Mouse (Mus musculus): ENCODE measurements around the gene Sap25. TPM values are rescaled to one million over a fixed set of nuclear protein-coding genes. Genes with fewer than 3 reads are reported as not detected.

Gene Sap25
- polyA plus RNA-seq, 1 experiment from 2014 or later = 5.6 TPM

GRCm38 (mm10) chr5:137630602-137631001 is 10.5 kb upstream of the Sap25 start:
- ATAC-seq (replicated peaks; ENCODE audit: insufficient number of reproducible peaks, low FRiP score, low TSS enrichment) = no peak
- Histone ChIP-seq H3K4me1 (ENCODE audit: control insufficient read depth, insufficient read depth, low read length) (peaks cover 21% of the 10 kb centered on the region), H3K4me3 (ENCODE audit: low read depth, low read length) (peak overlapping the region; percentile 94), H3K9me3 (replicated peaks; ENCODE audit: control insufficient read depth, low read length) (no peaks in the 10 kb centered on the region), H3K36me3 (ENCODE audit: control insufficient read depth, insufficient read depth, low read length) (peaks cover 10% of the 10 kb centered on the region), H3K9ac (ENCODE audit: low read depth, low read length) (peak overlapping the region; percentile 93), H3K27ac (ENCODE audit: low read depth, low read length) (peak overlapping the region; percentile 67), H3K4me2 (peak overlapping the region; percentile 93), H3K27me3 (ENCODE audit: control insufficient read depth, insufficient read depth, low read length) (no peaks in the 10 kb centered on the region)
- 28% methylated on average over 3 of the region's 3 CpGs for WGBS (ENCODE audit: insufficient replicate concordance)

GRCm38 (mm10) chr5:137631171-137631570 is 10.0 kb upstream of the Sap25 start:
- Histone ChIP-seq H3K27me3 (ENCODE audit: control insufficient read depth, insufficient read depth, low read length) (no peaks in the 10 kb centered on the region), H3K9me3 (replicated peaks; ENCODE audit: control insufficient read depth, low read length) (no peaks in the 10 kb centered on the region), H3K27ac (ENCODE audit: low read depth, low read length) (peak overlapping the region; percentile 67), H3K4me1 (ENCODE audit: control insufficient read depth, insufficient read depth, low read length) (peaks cover 21% of the 10 kb centered on the region), H3K9ac (ENCODE audit: low read depth, low read length) (no peak overlapping the region; the same call in 1 of the 2 replicates), H3K4me2 (peak overlapping the region; percentile 93), H3K36me3 (ENCODE audit: control insufficient read depth, insufficient read depth, low read length) (peaks cover 13% of the 10 kb centered on the region), H3K4me3 (ENCODE audit: low read depth, low read length) (peak overlapping the region; percentile 94; the same call in 1 of the 2 replicates)
- no peak for ATAC-seq (replicated peaks; ENCODE audit: insufficient number of reproducible peaks, low FRiP score, low TSS enrichment)
- WGBS (ENCODE audit: insufficient replicate concordance) = 54% methylated on average over 9 of the region's 9 CpGs

DNA sequence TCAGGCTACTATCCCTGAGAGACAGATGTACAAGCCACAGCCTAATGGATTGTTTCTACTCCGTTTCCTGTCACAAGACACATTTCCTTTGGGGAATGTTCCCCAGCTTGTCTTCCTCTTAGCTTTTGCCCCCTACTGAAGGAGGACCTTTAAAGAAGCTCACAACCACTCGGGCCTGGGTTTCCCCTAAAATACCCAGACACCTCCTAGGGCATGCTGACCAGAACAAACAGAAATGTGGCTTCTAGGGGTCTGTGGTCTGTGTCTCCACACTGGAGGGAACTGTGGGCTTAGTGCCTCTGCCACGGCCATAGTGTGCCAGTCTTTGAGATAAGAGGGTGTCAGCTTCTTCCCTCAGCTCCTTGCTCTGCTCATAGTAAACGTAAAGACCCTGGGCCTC is 9.5 kb upstream of the Sap25 start:
- Histone ChIP-seq H3K4me3 (ENCODE audit: low read depth, low read length) (peak overlapping the region; percentile 94; the same call in 1 of the 2 replicates), H3K4me2 (peak overlapping the region; percentile 4; the same call in 1 of the 2 replicates), H3K9me3 (replicated peaks; ENCODE audit: control insufficient read depth, low read length) (no peaks in the 10 kb centered on the region), H3K9ac (ENCODE audit: low read depth, low read length) (no peak overlapping the region), H3K4me1 (ENCODE audit: control insufficient read depth, insufficient read depth, low read length) (peaks cover 21% of the 10 kb centered on the region), H3K27me3 (ENCODE audit: control insufficient read depth, insufficient read depth, low read length) (no peaks in the 10 kb centered on the region), H3K27ac (ENCODE audit: low read depth, low read length) (peak overlapping the region; percentile 67), H3K36me3 (ENCODE audit: control insufficient read depth, insufficient read depth, low read length) (peaks cover 14% of the 10 kb centered on the region)
- ATAC-seq (replicated peaks; ENCODE audit: insufficient number of reproducible peaks, low FRiP score, low TSS enrichment) = no peak
- WGBS (ENCODE audit: insufficient replicate concordance) = 52% methylated on average over 4 of the region's 4 CpGs

DNA sequence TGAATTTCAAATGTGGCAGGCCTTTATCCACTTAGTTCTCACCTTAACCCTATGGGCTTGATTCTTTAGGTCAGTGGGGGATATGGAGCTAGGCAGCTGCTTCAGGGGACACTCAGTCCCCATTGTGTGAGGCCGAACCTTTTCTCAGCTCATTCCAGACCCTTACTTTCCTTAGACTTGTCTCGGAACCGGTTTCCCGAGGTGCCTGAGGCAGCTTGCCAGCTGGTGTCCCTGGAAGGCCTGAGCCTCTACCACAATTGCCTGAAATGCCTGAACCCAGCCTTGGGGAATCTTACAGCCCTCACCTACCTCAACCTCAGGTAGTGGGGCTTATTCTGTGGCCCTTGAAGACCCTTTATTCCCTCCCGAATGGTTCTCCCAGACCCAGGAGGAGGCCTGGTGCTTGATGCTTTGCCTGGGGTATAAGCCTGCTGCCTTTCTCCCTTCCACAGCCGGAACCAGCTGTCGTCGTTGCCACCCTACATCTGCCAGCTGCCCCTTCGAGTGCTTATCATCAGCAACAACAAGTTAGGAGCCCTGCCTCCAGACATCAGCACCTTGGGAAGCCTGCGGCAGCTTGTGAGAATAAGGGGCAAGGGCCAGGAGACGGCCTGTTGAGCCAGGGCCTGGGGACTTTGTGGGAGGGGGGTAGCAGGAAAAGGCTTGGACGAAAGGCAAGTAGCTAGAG is 7.6 kb upstream of the Sap25 start:
- H3K4me3 ChIP-seq (ENCODE audit: low read depth, low read length) = no peak overlapping the region
- H3K9me3 ChIP-seq (replicated peaks; ENCODE audit: control insufficient read depth, low read length) = no peaks in the 10 kb centered on the region
- H3K4me2 ChIP-seq = no peak overlapping the region
- peaks cover 26% of the 10 kb centered on the region for H3K36me3 ChIP-seq (ENCODE audit: control insufficient read depth, insufficient read depth, low read length)
- H3K9ac ChIP-seq (ENCODE audit: low read depth, low read length) = no peak overlapping the region
- H3K27ac ChIP-seq (ENCODE audit: low read depth, low read length) = no peak overlapping the region
- H3K4me1 ChIP-seq (ENCODE audit: control insufficient read depth, insufficient read depth, low read length) = peaks cover 21% of the 10 kb centered on the region
- no peak for ATAC-seq (replicated peaks; ENCODE audit: insufficient number of reproducible peaks, low FRiP score, low TSS enrichment)
- H3K27me3 ChIP-seq (ENCODE audit: control insufficient read depth, insufficient read depth, low read length) = no peaks in the 10 kb centered on the region
- 67% methylated on average over 12 of the region's 12 CpGs for WGBS (ENCODE audit: insufficient replicate concordance)

GRCm38 (mm10) chr5:137639472-137639871 is 1.7 kb upstream of the Sap25 start:
- no peak overlapping the region for H3K4me2 ChIP-seq
- ATAC-seq (replicated peaks; ENCODE audit: insufficient number of reproducible peaks, low FRiP score, low TSS enrichment) = no peak
- peaks cover 40% of the 10 kb centered on the region for H3K36me3 ChIP-seq (ENCODE audit: control insufficient read depth, insufficient read depth, low read length)
- H3K27ac ChIP-seq (ENCODE audit: low read depth, low read length) = no peak overlapping the region
- H3K9me3 ChIP-seq (replicated peaks; ENCODE audit: control insufficient read depth, low read length) = no peaks in the 10 kb centered on the region
- 64% methylated on average over 7 of the region's 7 CpGs for whole genome bisulfite sequencing (ENCODE audit: insufficient replicate concordance)
- H3K4me1 ChIP-seq (ENCODE audit: control insufficient read depth, insufficient read depth, low read length) = peaks cover 10% of the 10 kb centered on the region
- H3K27me3 ChIP-seq (ENCODE audit: control insufficient read depth, insufficient read depth, low read length) = peaks cover 15% of the 10 kb centered on the region
- H3K9ac ChIP-seq (ENCODE audit: low read depth, low read length) = no peak overlapping the region
- H3K4me3 ChIP-seq (ENCODE audit: low read depth, low read length) = no peak overlapping the region

GRCm38 (mm10) chr5:137642886-137643285 is 1.8 kb downstream of the Sap25 start:
- H3K27ac ChIP-seq (ENCODE audit: low read depth, low read length) = no peak overlapping the region
- H3K4me1 ChIP-seq (ENCODE audit: control insufficient read depth, insufficient read depth, low read length) = peaks cover 19% of the 10 kb centered on the region
- H3K4me3 ChIP-seq (ENCODE audit: low read depth, low read length) = no peak overlapping the region
- no peaks in the 10 kb centered on the region for H3K9me3 ChIP-seq (replicated peaks; ENCODE audit: control insufficient read depth, low read length)
- 0 out of 2 replicates have a peak overlapping the region, but pooled peaks have one; percentile 10 for H3K9ac ChIP-seq (ENCODE audit: low read depth, low read length)
- H3K27me3 ChIP-seq (ENCODE audit: control insufficient read depth, insufficient read depth, low read length) = peaks cover 35% of the 10 kb centered on the region
- no peak overlapping the region for H3K4me2 ChIP-seq
- H3K36me3 ChIP-seq (ENCODE audit: control insufficient read depth, insufficient read depth, low read length) = peaks cover 26% of the 10 kb centered on the region
- WGBS (ENCODE audit: insufficient replicate concordance) = 54% methylated on average over 4 of the region's 4 CpGs
- no peak for ATAC-seq (replicated peaks; ENCODE audit: insufficient number of reproducible peaks, low FRiP score, low TSS enrichment)

DNA sequence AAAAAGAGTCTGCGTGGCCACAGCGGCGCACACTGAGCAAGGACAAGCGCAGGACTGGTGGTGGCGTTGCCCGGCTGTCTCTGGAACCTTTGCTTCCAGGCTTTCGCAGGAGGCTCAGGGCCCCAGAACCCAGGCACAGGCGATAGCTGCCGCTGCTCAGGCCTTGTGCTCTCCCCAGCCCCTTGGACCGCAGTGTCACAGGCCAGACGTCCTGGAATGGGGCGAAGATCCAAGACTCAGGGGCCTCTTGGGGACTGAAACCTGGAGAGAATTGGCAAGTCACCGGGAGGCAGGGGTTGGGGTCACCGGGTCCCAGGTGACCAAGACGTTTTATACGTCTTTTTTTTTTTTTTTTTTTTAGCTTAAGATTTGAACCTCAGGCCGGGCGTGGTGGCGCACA is 3.4 kb downstream of the Sap25 start:
- peak overlapping the region; percentile 8; the same call in 1 of the 2 replicates for H3K4me2 ChIP-seq
- WGBS (ENCODE audit: insufficient replicate concordance) = 36% methylated on average over 19 of the region's 19 CpGs
- H3K4me1 ChIP-seq (ENCODE audit: control insufficient read depth, insufficient read depth, low read length) = peaks cover 30% of the 10 kb centered on the region
- no peaks in the 10 kb centered on the region for H3K9me3 ChIP-seq (replicated peaks; ENCODE audit: control insufficient read depth, low read length)
- H3K9ac ChIP-seq (ENCODE audit: low read depth, low read length) = no peak overlapping the region
- H3K27me3 ChIP-seq (ENCODE audit: control insufficient read depth, insufficient read depth, low read length) = peaks cover 35% of the 10 kb centered on the region
- H3K36me3 ChIP-seq (ENCODE audit: control insufficient read depth, insufficient read depth, low read length) = peaks cover 15% of the 10 kb centered on the region
- ATAC-seq (replicated peaks; ENCODE audit: insufficient number of reproducible peaks, low FRiP score, low TSS enrichment) = no peak
- H3K27ac ChIP-seq (ENCODE audit: low read depth, low read length) = no peak overlapping the region
- no peak overlapping the region for H3K4me3 ChIP-seq (ENCODE audit: low read depth, low read length)

GRCm38 (mm10) chr5:137645091-137645651 is 4.0 kb downstream of the Sap25 start:
- Histone ChIP-seq H3K9ac (ENCODE audit: low read depth, low read length) (peak overlapping the region; percentile 40), H3K4me2 (peak overlapping the region; percentile 71), H3K27me3 (ENCODE audit: control insufficient read depth, insufficient read depth, low read length) (peaks cover 35% of the 10 kb centered on the region), H3K4me1 (ENCODE audit: control insufficient read depth, insufficient read depth, low read length) (peaks cover 33% of the 10 kb centered on the region), H3K4me3 (ENCODE audit: low read depth, low read length) (peak overlapping the region; percentile 46), H3K9me3 (replicated peaks; ENCODE audit: control insufficient read depth, low read length) (no peaks in the 10 kb centered on the region), H3K36me3 (ENCODE audit: control insufficient read depth, insufficient read depth, low read length) (peaks cover 9% of the 10 kb centered on the region), H3K27ac (ENCODE audit: low read depth, low read length) (no peak overlapping the region)
- 3% methylated on average over 44 of the region's 44 CpGs for WGBS (ENCODE audit: insufficient replicate concordance)
- ATAC-seq (replicated peaks; ENCODE audit: insufficient number of reproducible peaks, low FRiP score, low TSS enrichment) = no peak

Measured in heart, embryonic 11.5 days (tissue).